Mouse (Mus musculus) 3T3-L1 (cell line): Measurements from ENCODE around the gene Trp53rka.
"Not testable (repeated sequence)": the region's sequence is repeated elsewhere in the genome, so short reads cannot be mapped to it uniquely, and the experiment has no call there.

Source experiments
- DNase-seq: peaks from one replicate; pipeline ENCODE4 v3.0.0-alpha.2; 2015; ENCODE audit warnings: low read depth, low spot score

Trp53rka gene

GRCm38 (mm10) chr2:165492648-165493553 lies at the start of gene Trp53rka:
Trp53rka (minus strand) TSS chr2:165493324.
- DNase-seq: peak; percentile 85

DNA sequence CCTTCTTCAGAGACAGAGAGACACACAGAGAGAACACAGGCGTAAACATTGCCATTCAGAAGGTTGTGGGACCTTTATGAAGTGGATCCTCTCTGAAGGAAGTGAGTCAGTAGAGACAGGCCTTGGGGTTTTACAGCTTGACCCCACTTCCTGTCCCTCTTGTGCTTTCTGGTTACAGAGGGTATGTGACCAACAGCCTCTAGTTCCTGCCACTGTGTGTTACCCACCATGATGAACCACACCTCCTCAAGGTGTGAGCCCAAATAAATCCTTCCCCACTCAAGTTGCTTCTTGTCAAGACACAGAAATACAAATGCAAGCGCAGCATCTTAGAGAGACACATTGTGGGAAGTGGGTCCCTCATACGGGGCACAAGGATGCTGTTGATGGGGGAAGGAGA lies 47.9 kb upstream of the Trp53rka start:
- peak; percentile 11 for DNase-seq

DNA sequence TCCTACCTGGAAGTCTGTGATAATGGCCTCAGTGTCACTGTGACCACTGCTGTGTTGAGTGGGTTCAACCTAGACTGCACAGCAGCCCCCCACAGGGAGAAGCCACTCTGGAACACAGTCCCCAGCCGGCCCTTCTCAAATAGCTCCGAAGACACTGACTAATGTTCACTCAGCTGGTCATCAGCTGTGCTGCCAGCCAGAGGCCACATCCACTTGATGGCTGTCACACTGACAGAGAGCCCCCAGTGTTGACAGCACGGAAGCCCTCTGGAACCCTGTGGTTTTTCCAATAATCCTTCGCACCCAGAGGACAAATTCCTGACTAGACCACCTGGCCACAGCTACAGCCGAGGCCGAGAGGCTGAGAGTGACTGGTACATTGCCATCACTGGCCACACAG lies 40.7 kb upstream of the Trp53rka start:
- no peak for DNase-seq

DNA sequence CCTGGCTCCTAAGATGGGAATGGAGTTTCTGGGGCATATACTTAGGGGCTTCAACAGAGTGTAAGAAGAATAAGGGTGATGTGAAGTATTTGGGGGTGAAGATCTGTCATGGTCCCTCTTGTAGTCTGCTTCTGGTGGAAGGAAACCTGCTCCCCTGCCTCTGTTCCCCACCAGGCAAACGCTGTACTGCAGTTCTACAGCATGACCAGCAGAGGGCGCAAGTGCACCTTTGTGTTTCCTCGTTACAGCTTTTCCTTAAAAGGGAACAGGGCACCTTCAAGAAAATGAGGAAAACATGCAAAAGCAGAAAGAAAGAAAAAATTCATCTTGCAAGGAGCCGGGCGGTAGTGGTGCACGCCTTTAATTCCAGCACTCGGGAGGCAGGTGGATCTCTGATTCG lies 36.0 kb upstream of the Trp53rka start:
- DNase-seq: peak; percentile 80

- DNase-seq: no peak
These were observed 32.5 kb upstream of the Trp53rka start for GRCm38 (mm10) chr2:165525609-165526008.

- no peak for DNase-seq
These were observed 22.1 kb upstream of the Trp53rka start for GRCm38 (mm10) chr2:165515178-165515728.

- no peak for DNase-seq
These were observed 19.9 kb upstream of the Trp53rka start for GRCm38 (mm10) chr2:165512870-165513600.

DNA sequence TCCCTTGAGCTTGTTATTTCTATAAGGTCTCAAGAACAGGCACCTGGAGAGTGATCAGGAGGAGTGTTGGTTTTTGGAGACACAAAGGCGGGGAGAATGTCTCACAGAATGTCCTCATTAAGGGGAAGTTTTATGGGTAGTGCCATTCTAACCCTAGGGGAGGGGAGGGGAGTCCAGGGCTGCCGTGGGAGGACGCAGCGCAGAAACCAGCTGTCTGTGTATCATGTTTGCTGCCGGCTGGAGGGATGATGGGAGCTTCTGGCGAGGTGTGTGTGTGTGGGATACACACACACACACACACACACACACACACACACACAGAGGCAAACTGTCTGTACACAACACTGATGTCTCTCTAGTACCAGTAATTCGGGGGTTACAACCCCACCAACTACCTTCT lies 19.3 kb upstream of the Trp53rka start:
- DNase-seq: no peak

DNA sequence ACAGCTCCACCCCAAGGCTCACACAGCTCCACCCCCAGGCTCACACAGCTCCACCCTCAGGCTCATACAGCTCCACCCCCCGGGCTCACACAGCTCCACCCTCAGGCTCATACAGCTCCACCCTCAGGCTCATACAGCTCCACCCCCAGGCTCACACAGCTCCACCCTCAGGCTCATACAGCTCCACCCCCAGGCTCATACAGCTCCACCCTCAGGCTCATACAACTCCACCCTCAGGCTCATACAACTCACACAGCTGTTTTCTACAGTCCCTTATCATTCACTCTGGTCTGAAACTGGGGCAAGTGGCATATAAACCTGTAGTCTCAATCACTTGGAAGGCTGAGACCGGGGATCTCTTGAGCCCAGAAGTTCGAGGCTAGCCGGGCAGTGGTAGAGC lies 18.4 kb upstream of the Trp53rka start:
- DNase-seq: not testable (repeated sequence)

DNA sequence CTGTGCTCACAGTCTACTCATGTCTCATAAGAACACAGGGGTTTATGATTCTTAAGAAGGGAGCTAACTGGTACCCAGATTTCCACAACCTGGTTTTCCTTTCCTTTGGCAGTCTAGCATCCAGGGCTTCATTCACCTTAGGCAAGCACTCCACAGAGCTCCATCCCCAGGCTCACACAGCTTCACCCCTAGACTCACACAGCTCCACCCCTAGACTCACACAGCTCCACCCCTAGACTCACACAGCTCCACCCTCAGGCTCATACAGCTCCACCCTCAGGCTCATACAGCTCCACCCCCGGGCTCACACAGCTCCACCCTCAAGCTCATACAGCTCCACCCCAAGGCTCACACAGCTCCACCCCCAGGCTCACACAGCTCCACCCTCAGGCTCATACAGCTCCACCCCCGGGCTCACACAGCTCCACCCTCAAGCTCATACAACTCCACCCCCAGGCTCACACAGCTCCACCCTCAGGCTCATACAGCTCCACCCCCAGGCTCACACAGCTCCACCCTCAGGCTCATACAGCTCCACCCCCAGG lies 17.9 kb upstream of the Trp53rka start:
- not testable (repeated sequence) for DNase-seq

DNA sequence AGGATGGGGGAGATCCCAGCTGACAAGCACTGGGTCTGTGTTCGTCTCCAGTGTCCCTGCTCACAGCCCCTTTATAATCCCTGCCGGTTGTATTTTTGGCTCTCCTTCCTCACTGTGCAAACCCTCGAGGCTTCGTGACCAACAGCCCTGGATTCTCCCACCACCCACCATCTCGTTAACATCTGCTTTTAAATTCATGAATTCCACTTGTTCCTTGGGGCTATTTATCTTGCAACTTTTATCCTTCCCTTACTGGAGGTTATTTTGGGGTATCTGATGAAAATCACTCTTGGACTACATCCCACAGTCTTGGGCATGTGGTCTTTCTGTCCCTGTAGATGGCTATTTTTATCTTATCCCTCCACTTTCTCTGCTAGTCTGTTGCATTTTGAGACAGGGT lies 17.3 kb upstream of the Trp53rka start:
- DNase-seq: no peak

GRCm38 (mm10) chr2:165509686-165510085 lies 16.6 kb upstream of the Trp53rka start:
- no peak for DNase-seq

- peak; percentile 76 for DNase-seq
These were observed 10.4 kb upstream of the Trp53rka start, which contains the start of gene Slc2a10 for GRCm38 (mm10) chr2:165503259-165504203. Slc2a10 (plus strand) TSS chr2:165503787.

DNA sequence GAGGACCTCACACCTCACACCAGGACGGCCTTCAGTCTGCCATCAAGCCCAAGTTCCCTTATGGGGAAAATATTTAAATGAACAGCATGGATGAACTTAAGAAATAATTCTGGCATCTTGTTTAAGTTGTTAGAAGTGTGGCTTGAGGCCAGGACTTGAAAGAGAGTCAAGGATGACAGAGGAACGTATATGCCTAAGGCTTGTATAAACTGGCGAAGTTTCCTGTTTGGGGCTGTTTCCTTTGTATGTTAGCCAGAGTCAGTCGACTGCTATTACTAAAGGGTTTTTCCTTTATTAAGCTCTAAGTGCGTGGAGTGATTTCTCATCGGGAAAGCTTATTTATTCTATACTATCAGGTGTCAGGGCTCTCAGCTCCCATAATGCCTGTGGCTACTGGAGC lies 5.7 kb upstream of the Trp53rka start:
- no peak for DNase-seq

GRCm38 (mm10) chr2:165497706-165498275 lies 4.7 kb upstream of the Trp53rka start:
- no peak for DNase-seq

GRCm38 (mm10) chr2:165496251-165496650 lies 3.1 kb upstream of the Trp53rka start:
- peak; percentile 61 for DNase-seq

DNA sequence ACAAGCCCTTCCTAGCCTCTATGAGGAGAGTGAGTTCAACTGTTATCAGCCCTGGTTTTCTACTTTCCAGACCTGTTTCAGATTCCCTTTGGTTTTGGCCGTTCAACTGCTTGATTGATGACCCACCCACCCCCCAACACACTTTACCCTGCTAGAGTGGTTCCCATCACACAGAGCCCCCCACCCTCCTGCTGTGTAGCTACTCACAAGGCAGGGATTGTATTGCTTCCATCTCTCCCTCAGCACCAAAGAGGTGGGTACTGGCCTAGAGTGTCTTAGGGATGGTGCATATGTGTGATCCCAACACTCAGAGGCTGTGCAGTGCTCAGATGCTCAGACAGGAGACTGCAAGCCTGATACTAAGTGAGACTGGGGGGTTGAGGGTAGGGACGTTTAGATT lies 1.4 kb upstream of the Trp53rka start:
- DNase-seq: no peak

GRCm38 (mm10) chr2:165493587-165494210 lies 575 bp upstream of the Trp53rka start:
- DNase-seq: no peak

DNA sequence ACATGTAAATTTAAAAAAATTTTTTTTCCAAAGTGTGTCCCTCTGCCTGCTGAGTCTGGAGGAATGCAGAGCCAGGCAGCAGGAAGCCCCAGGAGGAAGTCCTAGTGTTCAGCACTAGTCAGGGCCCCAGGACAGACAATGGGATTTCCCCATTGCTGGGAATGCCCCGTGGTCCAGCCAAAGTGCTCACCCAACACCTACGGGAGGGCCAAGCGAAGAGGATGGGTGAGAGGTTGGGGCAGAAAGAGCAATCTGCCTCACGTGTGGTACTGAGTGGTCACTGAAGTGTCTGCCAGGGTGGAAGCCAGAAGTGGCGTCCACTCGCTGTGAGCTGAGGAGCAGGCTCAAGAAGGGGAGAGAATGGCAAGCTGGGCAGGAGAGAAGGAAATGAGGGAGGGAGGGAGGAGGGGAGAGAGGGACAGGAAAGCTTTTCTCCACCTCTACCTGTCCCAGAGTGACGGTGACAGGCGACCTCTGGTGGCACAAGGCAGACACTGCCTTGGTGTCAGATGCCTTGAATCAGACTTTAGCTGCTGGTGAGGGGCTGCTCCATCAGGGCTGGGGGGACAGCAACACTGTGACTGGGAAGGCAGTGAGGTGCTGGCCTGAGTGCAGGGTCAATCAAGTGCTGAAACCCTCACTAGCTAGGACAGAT lies 6.1 kb downstream of the Trp53rka start:
- DNase-seq: peak; percentile 64

GRCm38 (mm10) chr2:165486401-165486800 lies 6.7 kb downstream of the Trp53rka start:
- DNase-seq: no peak
